Mouse (Mus musculus): ENCODE measurements around the gene Pde4b. TPM values are rescaled to one million over a fixed set of nuclear protein-coding genes. Genes with fewer than 3 reads are reported as not detected.

Gene Pde4b
- polyA plus RNA-seq, 1 experiment from 2014 or later = 14.6 TPM

GRCm38 (mm10) chr4:102511511-102511910 lies 424.2 kb downstream of the Pde4b start:
- DNase-seq (ENCODE audit: low spot score) (peak; percentile 69), ATAC-seq (replicated peaks; ENCODE audit: low FRiP score, low TSS enrichment, low read depth) (peak; percentile 48; the same call in 1 of the 2 replicates)
- no peaks in the 10 kb centered on the region for H3K9me3 ChIP-seq (ENCODE audit: control insufficient read depth, low read length)
- peak overlapping the region; percentile 94 for H3K27ac ChIP-seq (ENCODE audit: low read depth)
- H3K4me1 ChIP-seq (replicated peaks; ENCODE audit: control insufficient read depth, insufficient read depth, low read length) = peaks cover 18% of the 10 kb centered on the region
- no peaks in the 10 kb centered on the region for H3K27me3 ChIP-seq (replicated peaks; ENCODE audit: control insufficient read depth, insufficient read depth, low read length)
- no peaks in the 10 kb centered on the region for H3K36me3 ChIP-seq (ENCODE audit: control insufficient read depth, insufficient read depth, low read length)
- H3K4me3 ChIP-seq (ENCODE audit: low read depth, low read length) = peak overlapping the region; percentile 16
- peak overlapping the region; percentile 39 for H3K9ac ChIP-seq (ENCODE audit: low read length)
- H3K4me2 ChIP-seq (ENCODE audit: low read length) = peak overlapping the region; percentile 49
- 2% methylated on average over 11 of the region's 11 CpGs for WGBS

GRCm38 (mm10) chr4:102512940-102513339 lies 425.6 kb downstream of the Pde4b start:
- Histone ChIP-seq H3K4me2 (ENCODE audit: low read length) (no peak overlapping the region), H3K27me3 (replicated peaks; ENCODE audit: control insufficient read depth, insufficient read depth, low read length) (no peaks in the 10 kb centered on the region), H3K9ac (ENCODE audit: low read length) (no peak overlapping the region), H3K4me3 (ENCODE audit: low read depth, low read length) (no peak overlapping the region), H3K36me3 (ENCODE audit: control insufficient read depth, insufficient read depth, low read length) (no peaks in the 10 kb centered on the region), H3K9me3 (ENCODE audit: control insufficient read depth, low read length) (no peaks in the 10 kb centered on the region), H3K27ac (ENCODE audit: low read depth) (no peak overlapping the region), H3K4me1 (replicated peaks; ENCODE audit: control insufficient read depth, insufficient read depth, low read length) (peaks cover 18% of the 10 kb centered on the region)
- DNase-seq (ENCODE audit: low spot score) (no peak), ATAC-seq (replicated peaks; ENCODE audit: low FRiP score, low TSS enrichment, low read depth) (no peak)
- 75% methylated on average over 7 of the region's 7 CpGs for WGBS

- Histone ChIP-seq H3K9ac (ENCODE audit: low read length) (no peak overlapping the region), H3K4me2 (ENCODE audit: low read length) (no peak overlapping the region), H3K27ac (ENCODE audit: low read depth) (no peak overlapping the region), H3K36me3 (ENCODE audit: control insufficient read depth, insufficient read depth, low read length) (no peaks in the 10 kb centered on the region), H3K9me3 (ENCODE audit: control insufficient read depth, low read length) (no peaks in the 10 kb centered on the region), H3K4me3 (ENCODE audit: low read depth, low read length) (no peak overlapping the region), H3K27me3 (replicated peaks; ENCODE audit: control insufficient read depth, insufficient read depth, low read length) (no peaks in the 10 kb centered on the region), H3K4me1 (replicated peaks; ENCODE audit: control insufficient read depth, insufficient read depth, low read length) (peaks cover 18% of the 10 kb centered on the region)
- ATAC-seq (replicated peaks; ENCODE audit: low FRiP score, low TSS enrichment, low read depth) (no peak), DNase-seq (ENCODE audit: low spot score) (no peak)
- WGBS = 75% methylated on average over 5 of the region's 5 CpGs
Measured at GRCm38 (mm10) chr4:102513514-102513913, 426.2 kb downstream of the Pde4b start.

DNA sequence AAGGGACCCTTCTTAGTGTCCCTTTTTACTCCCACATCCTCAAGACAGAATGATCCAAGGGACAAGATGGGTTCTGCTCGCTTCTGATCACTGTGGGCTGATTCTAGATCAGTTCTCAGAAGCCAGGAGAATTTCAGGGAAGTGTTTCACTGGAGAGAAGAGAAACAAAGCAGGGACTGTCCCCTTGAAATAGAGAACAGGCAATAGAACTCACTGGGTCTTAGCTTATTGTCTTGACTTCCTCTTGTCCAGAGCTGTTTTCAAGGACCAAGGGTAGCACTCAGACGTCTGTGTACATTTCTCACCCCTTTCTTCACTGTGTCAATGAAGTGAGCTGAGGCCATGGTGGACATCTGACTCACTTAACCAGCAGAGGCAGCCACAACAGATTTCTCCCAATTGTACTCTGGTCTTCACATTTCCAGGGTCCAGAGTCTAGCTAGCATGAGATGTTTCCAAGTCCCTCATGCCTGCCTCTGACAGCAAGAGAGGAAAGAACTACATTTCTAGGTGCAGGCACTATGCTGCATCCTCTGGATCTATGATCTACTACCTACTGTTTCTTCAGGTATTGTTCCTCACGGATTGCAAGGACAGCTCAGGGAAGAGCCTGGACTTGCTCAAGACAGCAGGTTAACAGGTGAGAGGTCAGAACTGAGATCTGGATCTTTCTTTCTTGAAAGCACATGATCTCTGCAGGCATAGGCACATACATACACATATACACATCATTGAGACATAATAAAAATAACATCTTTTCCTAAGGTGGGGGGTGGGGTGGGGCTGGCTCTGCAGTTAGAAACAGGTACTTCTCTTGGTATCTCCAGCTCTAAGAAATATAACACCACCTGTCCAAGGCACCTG lies 427.9 kb downstream of the Pde4b start:
- WGBS = 55% methylated on average over 3 of the region's 3 CpGs
- no peak for DNase-seq (ENCODE audit: low spot score)

DNA sequence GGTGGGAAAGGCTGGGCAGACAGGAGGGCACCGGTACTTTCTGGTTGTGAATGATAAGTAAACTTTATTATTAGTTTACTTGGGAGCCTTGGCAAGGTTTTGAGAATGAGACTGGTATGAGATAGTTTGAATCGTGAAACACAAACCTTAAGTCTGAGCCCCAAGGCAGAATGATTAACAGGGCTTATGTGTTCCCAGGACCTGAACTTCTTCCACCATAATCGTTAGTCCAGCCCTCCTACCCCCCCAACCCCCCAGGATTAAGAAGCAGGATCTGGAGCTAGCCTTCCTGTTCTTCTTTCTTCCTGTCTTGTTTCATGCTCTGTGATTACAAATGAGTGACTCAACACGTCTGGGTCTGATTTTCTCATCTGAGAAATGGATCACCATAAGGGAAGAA lies 429.1 kb downstream of the Pde4b start:
- WGBS = 56% methylated on average over 4 of the region's 4 CpGs
- Histone ChIP-seq H3K4me1 (replicated peaks; ENCODE audit: control insufficient read depth, insufficient read depth, low read length) (peaks cover 11% of the 10 kb centered on the region), H3K9me3 (ENCODE audit: control insufficient read depth, low read length) (no peaks in the 10 kb centered on the region), H3K4me2 (ENCODE audit: low read length) (no peak overlapping the region), H3K27me3 (replicated peaks; ENCODE audit: control insufficient read depth, insufficient read depth, low read length) (no peaks in the 10 kb centered on the region), H3K9ac (ENCODE audit: low read length) (no peak overlapping the region), H3K27ac (ENCODE audit: low read depth) (no peak overlapping the region), H3K4me3 (ENCODE audit: low read depth, low read length) (no peak overlapping the region), H3K36me3 (ENCODE audit: control insufficient read depth, insufficient read depth, low read length) (no peaks in the 10 kb centered on the region)
- no peak for ATAC-seq (replicated peaks; ENCODE audit: low FRiP score, low TSS enrichment, low read depth)
- DNase-seq (ENCODE audit: low spot score) = no peak

More for the DNA sequence above, 427.9 kb downstream of the Pde4b start:
- Histone ChIP-seq H3K9me3 (ENCODE audit: control insufficient read depth, low read length) (no peaks in the 10 kb centered on the region), H3K4me1 (replicated peaks; ENCODE audit: control insufficient read depth, insufficient read depth, low read length) (peaks cover 18% of the 10 kb centered on the region), H3K27me3 (replicated peaks; ENCODE audit: control insufficient read depth, insufficient read depth, low read length) (no peaks in the 10 kb centered on the region), H3K36me3 (ENCODE audit: control insufficient read depth, insufficient read depth, low read length) (no peaks in the 10 kb centered on the region), H3K4me2 (ENCODE audit: low read length) (no peak overlapping the region), H3K4me3 (ENCODE audit: low read depth, low read length) (no peak overlapping the region), H3K9ac (ENCODE audit: low read length) (no peak overlapping the region), H3K27ac (ENCODE audit: low read depth) (no peak overlapping the region)
- ATAC-seq (replicated peaks; ENCODE audit: low FRiP score, low TSS enrichment, low read depth) = no peak

- H3K4me3 ChIP-seq (ENCODE audit: low read depth, low read length) = no peak overlapping the region
- DNase-seq (ENCODE audit: low spot score) (peak; percentile 62), ATAC-seq (replicated peaks; ENCODE audit: low FRiP score, low TSS enrichment, low read depth) (no peak)
- peak overlapping the region; percentile 1; the same call in 1 of the 2 replicates for H3K27ac ChIP-seq (ENCODE audit: low read depth)
- H3K4me2 ChIP-seq (ENCODE audit: low read length) = no peak overlapping the region
- H3K9me3 ChIP-seq (ENCODE audit: control insufficient read depth, low read length) = no peaks in the 10 kb centered on the region
- H3K4me1 ChIP-seq (replicated peaks; ENCODE audit: control insufficient read depth, insufficient read depth, low read length) = peaks cover 3% of the 10 kb centered on the region
- 55% methylated on average over 7 of the region's 7 CpGs for whole genome bisulfite sequencing
- H3K9ac ChIP-seq (ENCODE audit: low read length) = no peak overlapping the region
- no peaks in the 10 kb centered on the region for H3K27me3 ChIP-seq (replicated peaks; ENCODE audit: control insufficient read depth, insufficient read depth, low read length)
- no peaks in the 10 kb centered on the region for H3K36me3 ChIP-seq (ENCODE audit: control insufficient read depth, insufficient read depth, low read length)
Measured at GRCm38 (mm10) chr4:102516982-102517630, 429.8 kb downstream of the Pde4b start.

GRCm38 (mm10) chr4:102517653-102518052 lies 430.3 kb downstream of the Pde4b start:
- Histone ChIP-seq H3K9ac (ENCODE audit: low read length) (no peak overlapping the region), H3K27ac (ENCODE audit: low read depth) (no peak overlapping the region)
- WGBS = 54% methylated on average over 2 of the region's 2 CpGs

DNA sequence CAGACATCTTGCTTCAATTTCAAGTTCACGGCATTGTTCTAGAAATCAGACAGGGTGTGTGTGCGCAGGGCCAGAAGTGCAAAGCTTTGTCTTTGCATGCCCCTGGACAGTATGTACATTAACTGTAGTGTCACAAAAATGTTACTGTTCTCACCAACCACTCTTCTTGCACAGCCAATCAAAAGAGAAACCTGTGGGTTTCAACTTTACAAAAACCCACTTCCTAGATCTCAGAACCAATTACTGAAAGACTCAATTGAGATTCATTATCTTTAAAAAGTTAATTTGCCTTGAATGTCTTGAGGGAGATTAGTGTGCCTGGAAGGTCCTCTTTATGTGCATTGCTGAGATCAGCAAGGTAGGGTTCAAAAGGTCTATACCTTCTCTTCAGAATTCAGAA lies 431.0 kb downstream of the Pde4b start:
- Histone ChIP-seq H3K4me3 (ENCODE audit: low read depth, low read length) (no peak overlapping the region), H3K9ac (ENCODE audit: low read length) (no peak overlapping the region), H3K36me3 (ENCODE audit: control insufficient read depth, insufficient read depth, low read length) (no peaks in the 10 kb centered on the region), H3K27me3 (replicated peaks; ENCODE audit: control insufficient read depth, insufficient read depth, low read length) (no peaks in the 10 kb centered on the region), H3K27ac (ENCODE audit: low read depth) (no peak overlapping the region), H3K4me1 (replicated peaks; ENCODE audit: control insufficient read depth, insufficient read depth, low read length) (no peaks in the 10 kb centered on the region), H3K4me2 (ENCODE audit: low read length) (no peak overlapping the region), H3K9me3 (ENCODE audit: control insufficient read depth, low read length) (no peaks in the 10 kb centered on the region)
- DNase-seq (ENCODE audit: low spot score) (no peak), ATAC-seq (replicated peaks; ENCODE audit: low FRiP score, low TSS enrichment, low read depth) (no peak)
- WGBS = 91% methylated on average over 2 of the region's 2 CpGs

More at GRCm38 (mm10) chr4:102517653-102518052, 430.3 kb downstream of the Pde4b start:
- ATAC-seq (replicated peaks; ENCODE audit: low FRiP score, low TSS enrichment, low read depth) = no peak
- H3K36me3 ChIP-seq (ENCODE audit: control insufficient read depth, insufficient read depth, low read length) = no peaks in the 10 kb centered on the region
- no peaks in the 10 kb centered on the region for H3K27me3 ChIP-seq (replicated peaks; ENCODE audit: control insufficient read depth, insufficient read depth, low read length)
- DNase-seq (ENCODE audit: low spot score) = no peak
- H3K4me3 ChIP-seq (ENCODE audit: low read depth, low read length) = no peak overlapping the region
- no peaks in the 10 kb centered on the region for H3K9me3 ChIP-seq (ENCODE audit: control insufficient read depth, low read length)
- no peak overlapping the region for H3K4me2 ChIP-seq (ENCODE audit: low read length)
- no peaks in the 10 kb centered on the region for H3K4me1 ChIP-seq (replicated peaks; ENCODE audit: control insufficient read depth, insufficient read depth, low read length)

All from intestine, embryonic 14.5 days (tissue).